Mouse (Mus musculus): ENCODE measurements at regions not wholly inside any gene's neighbourhood (a gene's known extent, or its start where the extent isn't known, plus 50 kb on each side); places are given as distances from the start of the nearest gene placed in this dataset.

- TF ChIP-seq CTCF (IDR thresholded peaks at IDR 0.05; ENCODE audit: borderline replicate concordance, extremely low read depth, insufficient read depth, insufficient read length) = no peak
- TF ChIP-seq POLR2A (IDR thresholded peaks at IDR 0.05; ENCODE audit: borderline replicate concordance, extremely low read depth, insufficient read depth, insufficient read length, poor library complexity, severe bottlenecking) = no peak
These were observed 74.4 kb upstream of the Gsc start for GRCm38 (mm10) chr12:104547561-104547960.

Measured in brain, embryonic 14.5 days (tissue).